Mouse (Mus musculus) forebrain, embryonic 11.5 days (tissue): ENCODE data around the gene Ehbp1. TPM values are rescaled to one million over a fixed set of nuclear protein-coding genes. Genes with fewer than 3 reads are reported as not detected.

Experiments
- ATAC-seq: fragments of 200-750 bp; cut with Nextera tagmentation; replicated peaks from 2 replicates; pipeline ENCODE4 v1.8.0; 2017; ENCODE audit warnings: moderate TSS enrichment; ENCODE audit not compliant: low FRiP score
- DNase-seq: peaks from one replicate; pipeline ENCODE4 v3.0.0-alpha.2; 2017; ENCODE audit warnings: low spot score
- H3K27ac ChIP-seq: fragments of 300-500 bp; sonication (generic); 2 replicates; pipeline ENCODE4 v1.5.1; 2014; ENCODE audit warnings: low read depth, low read length
- H3K27me3 ChIP-seq: fragments of 300-500 bp; sonication (generic); 2 replicates; pipeline ENCODE4 v1.6.1; 2014; ENCODE audit warnings: mild to moderate bottlenecking, low read length, mixed read lengths; ENCODE audit not compliant: control insufficient read depth, insufficient read depth
- H3K36me3 ChIP-seq: fragments of 300-500 bp; sonication (generic); 2 replicates; pipeline ENCODE4 v1.6.1; 2014; ENCODE audit warnings: mild to moderate bottlenecking, low read length, moderate library complexity, mixed read lengths; ENCODE audit not compliant: control insufficient read depth, insufficient read depth
- H3K4me1 ChIP-seq: fragments of 300-500 bp; sonication (generic); replicated peaks from 2 replicates; pipeline ENCODE4 v1.6.1; 2014; ENCODE audit warnings: low read length, mixed read lengths; ENCODE audit not compliant: control insufficient read depth, insufficient read depth
- H3K4me2 ChIP-seq: fragments of 300-500 bp; sonication (generic); 2 replicates; pipeline ENCODE4 v1.6.1; 2014; ENCODE audit warnings: low read depth, mild to moderate bottlenecking, low read length, moderate library complexity, mixed read lengths; ENCODE audit not compliant: severe bottlenecking
- H3K4me3 ChIP-seq: fragments of 300-500 bp; sonication (generic); 2 replicates; pipeline ENCODE4 v1.5.1; 2014; ENCODE audit warnings: low read depth, low read length
- H3K9ac ChIP-seq: fragments of 300-500 bp; sonication (generic); 2 replicates; pipeline ENCODE4 v1.6.1; 2014; ENCODE audit warnings: low read length
- H3K9me3 ChIP-seq: fragments of 300-500 bp; sonication (generic); 2 replicates; pipeline ENCODE4 v1.6.1; 2016; ENCODE audit warnings: low read length, mixed read lengths; ENCODE audit not compliant: control insufficient read depth
- WGBS: fragments of 180-500 bp; shearing (Covaris S2); extraction: QIAGEN DNeasy Blood & Tissue Kit; methylation state at CpG from one replicate; pipeline ENCODE4 v1.1.7; 2014; 5-methylcytosine and 5-hydroxymethylcytosine counted together
- polyA plus RNA-seq: library from polyadenylated mRNA; unstranded; fragments of >200 nt; fragmentation: Nextera tagmentation; extraction: Ambion mirVana; gene quantifications from 2 replicates; pipeline ENCODE4 v1.2.1, GENCODE M21; 2014

Ehbp1 gene
- polyA plus RNA-seq, 1 experiment from 2014 or later: 14.7 TPM

- no peak overlapping the region for H3K4me2 ChIP-seq
- H3K9ac ChIP-seq: no peak overlapping the region
- H3K27me3 ChIP-seq: no peaks in the 10 kb centered on the region
- WGBS: 92% methylated on average over 4 of the region's 4 CpGs
- H3K27ac ChIP-seq: no peak overlapping the region
- ATAC-seq (no peak), DNase-seq (no peak)
- H3K4me3 ChIP-seq: no peak overlapping the region
- no peaks in the 10 kb centered on the region for H3K4me1 ChIP-seq
- no peaks in the 10 kb centered on the region for H3K9me3 ChIP-seq
- no peaks in the 10 kb centered on the region for H3K36me3 ChIP-seq
Measured at GRCm38 (mm10) chr11:22269643-22270042, 72.4 kb downstream of the Ehbp1 start.

GRCm38 (mm10) chr11:22269173-22269572 is 72.9 kb downstream of the Ehbp1 start:
- no peak overlapping the region for H3K27ac ChIP-seq
- H3K9me3 ChIP-seq: no peaks in the 10 kb centered on the region
- ATAC-seq (no peak), DNase-seq (no peak)
- H3K4me2 ChIP-seq: no peak overlapping the region
- no peaks in the 10 kb centered on the region for H3K27me3 ChIP-seq
- 87% methylated on average over 3 of the region's 3 CpGs for WGBS
- no peak overlapping the region for H3K4me3 ChIP-seq
- no peak overlapping the region for H3K9ac ChIP-seq
- no peaks in the 10 kb centered on the region for H3K4me1 ChIP-seq
- H3K36me3 ChIP-seq: no peaks in the 10 kb centered on the region

GRCm38 (mm10) chr11:22267014-22267413 is 75.1 kb downstream of the Ehbp1 start:
- DNase-seq (no peak), ATAC-seq (no peak)
- Histone ChIP-seq H3K9ac (no peak overlapping the region), H3K27ac (no peak overlapping the region), H3K4me1 (no peaks in the 10 kb centered on the region), H3K36me3 (no peaks in the 10 kb centered on the region), H3K4me3 (no peak overlapping the region), H3K9me3 (no peaks in the 10 kb centered on the region), H3K4me2 (no peak overlapping the region), H3K27me3 (no peaks in the 10 kb centered on the region)

GRCm38 (mm10) chr11:22255418-22255817 is 86.7 kb downstream of the Ehbp1 start:
- H3K36me3 ChIP-seq: no peaks in the 10 kb centered on the region
- DNase-seq (no peak), ATAC-seq (no peak)
- H3K4me1 ChIP-seq: no peaks in the 10 kb centered on the region
- WGBS: 95% methylated on average over 1 of the region's 1 CpGs
- H3K4me2 ChIP-seq: no peak overlapping the region
- H3K9ac ChIP-seq: no peak overlapping the region
- no peaks in the 10 kb centered on the region for H3K27me3 ChIP-seq
- no peak overlapping the region for H3K27ac ChIP-seq
- H3K9me3 ChIP-seq: no peaks in the 10 kb centered on the region
- H3K4me3 ChIP-seq: no peak overlapping the region

- Histone ChIP-seq H3K4me2 (no peak overlapping the region), H3K9ac (no peak overlapping the region), H3K9me3 (no peaks in the 10 kb centered on the region), H3K27me3 (no peaks in the 10 kb centered on the region), H3K36me3 (no peaks in the 10 kb centered on the region), H3K27ac (no peak overlapping the region), H3K4me1 (no peaks in the 10 kb centered on the region), H3K4me3 (no peak overlapping the region)
- WGBS: 77% methylated on average over 2 of the region's 2 CpGs
- DNase-seq (no peak), ATAC-seq (no peak)
Measured at GRCm38 (mm10) chr11:22249363-22249762, 92.7 kb downstream of the Ehbp1 start.

- Histone ChIP-seq H3K4me1 (no peaks in the 10 kb centered on the region), H3K4me2 (no peak overlapping the region), H3K36me3 (no peaks in the 10 kb centered on the region), H3K9me3 (no peaks in the 10 kb centered on the region), H3K4me3 (no peak overlapping the region), H3K9ac (no peak overlapping the region), H3K27ac (no peak overlapping the region), H3K27me3 (no peaks in the 10 kb centered on the region)
- 85% methylated on average over 4 of the region's 4 CpGs for WGBS
- no peak for ATAC-seq
- no peak for DNase-seq
Measured at GRCm38 (mm10) chr11:22247736-22248135, 94.4 kb downstream of the Ehbp1 start.

- Histone ChIP-seq H3K9ac (no peak overlapping the region), H3K9me3 (no peaks in the 10 kb centered on the region), H3K4me3 (no peak overlapping the region), H3K4me2 (no peak overlapping the region), H3K27me3 (no peaks in the 10 kb centered on the region), H3K27ac (no peak overlapping the region), H3K36me3 (no peaks in the 10 kb centered on the region), H3K4me1 (no peaks in the 10 kb centered on the region)
- ATAC-seq (no peak), DNase-seq (no peak)
Measured at GRCm38 (mm10) chr11:22247069-22247468, 95.0 kb downstream of the Ehbp1 start.

- no peaks in the 10 kb centered on the region for H3K27me3 ChIP-seq
- H3K9ac ChIP-seq: no peak overlapping the region
- no peaks in the 10 kb centered on the region for H3K36me3 ChIP-seq
- H3K4me1 ChIP-seq: no peaks in the 10 kb centered on the region
- no peak overlapping the region for H3K4me3 ChIP-seq
- ATAC-seq (no peak), DNase-seq (no peak)
- no peaks in the 10 kb centered on the region for H3K9me3 ChIP-seq
- 83% methylated on average over 5 of the region's 5 CpGs for WGBS
- H3K4me2 ChIP-seq: no peak overlapping the region
- no peak overlapping the region for H3K27ac ChIP-seq
Measured at GRCm38 (mm10) chr11:22235558-22235957, 106.5 kb downstream of the Ehbp1 start.

GRCm38 (mm10) chr11:22234739-22235138 is 107.4 kb downstream of the Ehbp1 start:
- Histone ChIP-seq H3K4me3 (no peak overlapping the region), H3K27ac (no peak overlapping the region), H3K36me3 (no peaks in the 10 kb centered on the region), H3K9ac (no peak overlapping the region), H3K9me3 (no peaks in the 10 kb centered on the region), H3K4me1 (no peaks in the 10 kb centered on the region), H3K27me3 (no peaks in the 10 kb centered on the region), H3K4me2 (no peak overlapping the region)
- WGBS: 59% methylated on average over 1 of the region's 1 CpGs
- ATAC-seq (no peak), DNase-seq (no peak)
